Mouse (Mus musculus) 3134 (cell line): ENCODE data around the gene Psd.

Source experiments
- DNase-seq: peaks from one replicate; pipeline ENCODE4 v3.0.0-alpha.2; 2011; ENCODE audit warnings: low spot score; ENCODE audit not compliant: insufficient read length; ENCODE audit errors: extremely low read depth

Gene Psd

DNA sequence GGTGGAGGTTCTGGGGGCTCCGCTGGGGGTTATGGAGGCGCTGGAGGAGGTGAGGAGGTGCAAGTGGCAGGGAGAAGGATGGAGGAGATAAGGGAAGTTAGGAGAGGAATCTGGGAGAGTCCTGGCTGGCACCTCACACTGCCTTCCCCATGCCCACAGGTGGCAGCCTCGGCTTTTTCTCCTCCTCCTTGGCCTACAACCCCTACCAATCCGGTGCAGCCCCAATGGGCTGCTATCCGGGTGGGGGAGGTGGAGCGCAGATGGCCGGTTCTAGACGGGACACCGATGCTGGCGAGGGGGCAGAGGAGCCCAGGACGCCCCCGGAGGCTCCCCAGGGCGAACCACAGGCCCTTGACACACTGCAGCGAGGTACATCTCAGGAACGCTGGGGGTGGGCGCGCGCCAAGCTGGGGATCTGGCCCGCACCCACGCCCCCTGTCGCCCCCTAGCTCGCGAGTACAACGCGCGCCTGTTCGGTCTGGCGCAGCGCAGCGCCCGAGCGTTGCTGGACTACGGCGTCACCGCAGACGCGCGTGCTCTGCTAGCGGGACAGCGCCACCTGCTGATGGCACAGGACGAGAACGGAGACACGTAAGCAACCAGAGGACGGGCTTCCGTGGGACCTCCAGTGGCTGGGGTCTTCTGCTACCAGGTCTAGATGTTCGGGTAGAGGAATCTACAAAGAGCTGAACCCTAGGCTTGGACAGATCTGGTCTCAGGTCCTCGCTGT is 18.1 kb downstream of the Psd start:
- no peak for DNase-seq

DNA sequence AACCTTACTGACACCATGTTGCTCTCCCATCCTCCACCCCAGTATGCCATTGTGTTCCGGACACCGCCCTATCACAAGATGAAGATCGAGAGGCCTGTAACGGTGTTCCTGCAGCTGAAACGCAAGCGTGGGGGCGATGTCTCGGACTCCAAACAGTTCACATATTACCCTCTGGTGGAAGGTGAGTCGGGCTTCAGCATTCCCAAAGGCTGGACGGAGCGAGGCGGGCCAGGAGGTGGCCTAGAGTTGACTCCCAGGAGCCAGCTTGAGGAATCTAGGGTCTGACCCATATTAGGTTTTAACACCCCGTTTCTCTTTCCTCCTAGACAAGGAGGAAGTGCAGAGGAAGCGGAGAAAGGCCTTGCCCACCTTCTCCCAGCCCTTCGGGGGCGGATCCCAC is 18.7 kb downstream of the Psd start:
- DNase-seq: no peak

DNA sequence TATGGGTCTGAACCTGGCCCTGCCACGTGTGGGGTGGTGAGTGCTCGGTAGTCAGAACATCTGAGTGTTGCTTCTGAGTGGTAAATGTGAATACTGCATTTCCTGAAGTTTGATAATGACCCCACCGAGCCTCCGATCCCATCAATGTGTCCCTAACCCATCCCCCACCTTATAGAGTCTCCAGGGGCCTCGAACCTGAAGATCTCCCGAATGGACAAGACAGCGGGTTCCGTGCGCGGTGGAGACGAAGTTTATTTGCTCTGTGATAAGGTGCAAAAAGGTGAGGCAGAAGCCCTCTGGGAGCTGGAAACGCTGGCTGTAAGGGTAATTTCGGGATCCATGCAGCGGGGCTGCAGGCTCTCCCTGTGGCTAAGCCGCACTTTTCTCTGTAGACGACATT is 19.2 kb downstream of the Psd start:
- no peak for DNase-seq

DNA sequence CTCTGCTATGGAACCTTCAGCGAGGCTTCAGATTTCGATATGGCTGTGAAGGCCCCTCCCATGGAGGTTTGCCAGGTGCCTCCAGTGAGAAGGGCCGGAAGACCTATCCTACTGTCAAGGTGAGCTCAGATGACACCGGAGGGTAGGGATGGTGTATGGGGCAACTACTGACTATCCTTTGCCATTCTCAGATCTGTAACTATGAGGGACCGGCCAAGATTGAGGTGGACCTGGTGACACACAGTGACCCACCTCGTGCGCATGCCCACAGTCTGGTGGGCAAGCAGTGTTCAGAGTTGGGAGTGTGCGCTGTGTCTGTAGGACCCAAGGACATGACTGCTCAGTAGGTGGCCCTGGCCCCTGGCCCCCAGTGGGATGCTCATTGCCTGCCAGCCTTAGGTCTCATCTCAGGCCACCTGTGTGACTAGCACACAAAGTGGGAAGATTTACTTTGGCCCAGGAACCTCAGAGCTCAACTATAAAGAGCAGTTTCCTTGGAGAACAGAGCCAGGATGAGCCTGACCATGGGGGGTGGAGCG is 20.1 kb downstream of the Psd start:
- DNase-seq: no peak

DNA sequence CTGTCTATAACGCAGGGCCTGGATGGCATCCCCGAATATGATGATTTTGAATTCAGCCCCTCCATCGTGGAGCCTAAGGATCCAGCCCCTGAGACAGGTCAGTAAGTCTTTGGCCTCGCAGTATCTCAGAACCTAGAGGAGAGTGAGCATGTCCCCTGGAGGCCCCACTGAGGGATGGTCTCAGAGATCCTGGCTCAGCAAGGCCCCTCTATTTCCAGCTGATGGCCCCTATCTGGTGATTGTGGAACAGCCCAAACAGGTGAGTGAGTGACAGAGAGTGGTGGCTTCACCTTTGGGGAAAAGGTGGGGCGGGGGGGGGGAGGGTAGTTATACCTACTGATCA is 20.7 kb downstream of the Psd start:
- DNase-seq: no peak

DNA sequence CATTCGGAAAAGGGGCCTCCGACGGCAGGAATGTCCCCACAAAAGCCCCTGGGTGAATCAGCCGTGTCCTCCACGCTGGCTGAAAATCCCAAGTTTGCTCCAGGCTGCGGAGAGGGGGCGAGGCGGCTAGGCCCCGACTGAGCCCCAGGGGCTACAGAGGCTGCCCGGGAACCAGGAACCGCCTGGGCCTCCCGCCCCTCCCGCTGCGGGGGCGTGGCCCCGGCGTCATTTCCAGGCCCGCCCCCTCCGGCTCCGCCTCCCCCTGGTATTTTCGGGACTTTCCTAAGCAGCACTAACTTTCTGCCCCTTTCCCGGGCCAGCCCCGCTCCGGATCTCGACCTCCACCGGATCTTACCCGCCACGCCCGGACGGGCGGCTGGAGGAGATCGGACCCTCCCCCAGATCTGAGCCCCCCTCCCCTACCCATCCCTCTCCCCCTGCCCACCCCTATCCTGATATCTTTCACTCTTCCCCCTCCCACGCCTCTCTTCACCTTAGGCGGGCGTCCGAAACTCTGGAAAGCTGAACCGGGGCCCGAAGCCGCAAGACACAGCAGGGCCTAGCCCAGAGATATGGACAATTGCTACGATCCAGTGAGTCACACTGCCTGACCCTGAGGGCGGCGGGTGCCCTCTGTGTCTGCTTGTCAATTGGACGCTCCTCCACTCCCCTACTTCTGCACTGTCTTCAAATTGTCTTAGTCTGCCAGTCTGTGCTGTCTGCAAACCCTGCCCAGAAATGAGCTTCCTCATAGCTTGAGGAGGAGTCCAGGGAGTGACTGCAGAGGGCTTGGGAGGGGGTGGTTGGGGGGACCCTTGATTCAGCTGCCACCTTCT is 21.3 kb downstream of the Psd start:
- DNase-seq: peak; percentile 96

DNA sequence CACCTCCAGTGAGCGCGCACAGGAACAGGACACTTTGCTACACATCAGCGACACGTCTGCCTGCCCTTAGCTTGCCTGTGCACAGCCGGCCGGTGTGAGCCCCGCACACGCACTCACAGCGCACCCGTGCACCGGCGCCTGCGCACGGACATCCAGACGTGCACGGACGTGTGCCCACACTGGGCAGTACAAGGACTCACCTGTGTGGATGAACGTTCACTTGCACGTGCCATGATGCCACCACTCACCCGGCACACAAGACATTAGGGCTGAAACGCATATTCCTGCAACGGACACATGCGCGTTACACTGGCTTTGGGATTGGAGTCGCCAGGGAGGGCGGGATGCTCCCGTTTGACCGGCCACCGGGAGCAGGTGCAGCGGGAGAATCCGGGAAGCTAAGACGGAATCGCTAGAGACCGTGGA is 22.0 kb downstream of the Psd start:
- no peak for DNase-seq

DNA sequence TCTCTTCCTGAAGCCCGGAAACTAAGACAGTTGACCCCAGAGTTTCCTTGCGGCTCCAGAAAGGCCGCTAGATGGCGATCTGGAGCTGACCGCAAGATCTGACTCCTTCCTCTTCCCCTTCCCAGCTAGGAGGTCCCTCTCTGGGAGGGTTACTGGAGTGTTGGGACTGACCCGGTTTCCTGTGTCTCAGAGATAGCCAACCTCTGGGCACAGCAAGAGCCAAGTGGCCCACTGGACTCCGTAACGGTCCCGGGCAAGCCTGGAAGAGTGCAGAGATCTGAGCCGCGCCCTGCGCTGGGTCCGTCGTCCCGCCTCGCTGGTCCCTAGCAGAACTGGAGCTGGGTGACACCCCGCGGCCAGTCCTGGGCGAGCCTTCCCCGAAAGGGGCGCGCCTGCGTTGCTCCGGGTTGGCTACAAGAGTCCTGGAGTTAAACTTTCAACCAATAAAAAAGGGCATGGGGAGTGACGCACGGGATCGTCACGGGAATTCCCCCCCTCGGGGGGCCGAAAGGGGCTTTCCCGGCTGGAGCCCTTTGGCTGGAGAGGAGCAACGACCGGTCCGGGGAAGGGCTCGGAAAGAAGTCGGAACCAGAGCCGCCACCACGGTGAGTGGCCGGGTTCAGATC is 22.6 kb downstream of the Psd start, which contains the start of gene Nfkb2:
Nfkb2 (plus strand) TSS at position 105 of the 626 bp plus-strand sequence.
- DNase-seq: peak; percentile 99

DNA sequence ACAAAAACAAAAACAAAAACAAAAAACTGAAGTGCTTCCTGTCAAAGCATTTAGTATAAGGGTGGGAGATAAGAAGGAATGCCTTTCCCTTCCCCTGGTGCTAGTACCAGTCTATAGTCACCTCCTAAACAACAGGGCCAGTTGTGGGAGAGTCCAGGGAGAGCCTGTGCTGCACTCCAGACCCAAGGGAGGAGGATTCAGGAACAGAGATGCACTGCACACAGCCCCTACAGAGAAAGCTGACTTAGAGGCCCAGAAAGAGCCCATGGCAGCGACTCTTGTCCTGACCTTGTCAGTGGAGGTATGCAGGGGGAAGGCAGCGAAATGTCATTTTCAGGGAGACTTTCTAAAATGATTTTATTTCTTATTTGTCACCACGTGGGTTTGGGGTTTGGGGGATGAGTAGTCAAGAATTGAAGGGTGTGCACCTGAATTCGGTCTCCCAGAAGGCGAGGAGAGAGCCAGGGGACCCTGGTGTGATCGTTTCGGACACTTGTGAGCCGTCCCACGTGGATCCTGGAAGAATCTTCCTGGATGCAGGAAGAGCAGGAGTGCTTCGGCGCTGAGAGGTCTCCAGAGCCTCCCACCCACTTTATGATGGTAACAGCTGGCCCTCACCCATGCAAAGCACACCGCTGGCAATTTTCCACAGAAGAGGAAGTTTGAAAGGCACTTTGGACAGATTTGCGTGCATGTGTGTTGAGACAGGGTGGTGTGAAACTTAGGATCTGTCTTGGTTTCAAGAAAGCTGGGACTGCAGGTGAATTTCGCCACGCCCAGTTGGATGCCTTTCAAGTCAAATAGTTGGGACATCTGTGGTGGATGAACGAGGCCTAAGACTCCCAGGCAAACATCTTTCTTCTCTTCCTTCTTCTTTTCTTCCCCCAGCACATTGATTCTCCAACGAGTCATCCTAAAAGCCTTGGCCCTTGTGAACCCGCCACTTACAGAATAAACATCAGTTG is 23.4 kb downstream of the Psd start:
- DNase-seq: no peak

DNA sequence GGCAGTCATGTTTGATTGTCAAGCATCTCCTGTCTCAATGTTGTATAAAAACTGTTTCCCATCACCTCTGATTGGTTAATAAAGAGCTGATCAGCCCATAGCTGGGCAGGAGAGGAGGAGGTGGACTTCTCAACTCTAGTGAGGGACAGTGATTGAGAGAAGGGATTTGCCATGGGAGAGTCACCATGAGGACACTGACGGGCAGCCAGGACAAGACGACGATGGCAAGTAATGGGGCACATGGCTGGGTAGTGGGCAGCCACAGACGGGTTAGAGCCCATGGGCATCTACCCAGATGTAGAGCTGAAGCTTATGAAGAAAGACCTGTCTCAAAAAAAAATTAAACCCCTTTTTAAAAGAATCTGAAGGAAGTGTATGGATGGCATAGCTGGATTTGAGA is 24.4 kb downstream of the Psd start:
- DNase-seq: no peak

DNA sequence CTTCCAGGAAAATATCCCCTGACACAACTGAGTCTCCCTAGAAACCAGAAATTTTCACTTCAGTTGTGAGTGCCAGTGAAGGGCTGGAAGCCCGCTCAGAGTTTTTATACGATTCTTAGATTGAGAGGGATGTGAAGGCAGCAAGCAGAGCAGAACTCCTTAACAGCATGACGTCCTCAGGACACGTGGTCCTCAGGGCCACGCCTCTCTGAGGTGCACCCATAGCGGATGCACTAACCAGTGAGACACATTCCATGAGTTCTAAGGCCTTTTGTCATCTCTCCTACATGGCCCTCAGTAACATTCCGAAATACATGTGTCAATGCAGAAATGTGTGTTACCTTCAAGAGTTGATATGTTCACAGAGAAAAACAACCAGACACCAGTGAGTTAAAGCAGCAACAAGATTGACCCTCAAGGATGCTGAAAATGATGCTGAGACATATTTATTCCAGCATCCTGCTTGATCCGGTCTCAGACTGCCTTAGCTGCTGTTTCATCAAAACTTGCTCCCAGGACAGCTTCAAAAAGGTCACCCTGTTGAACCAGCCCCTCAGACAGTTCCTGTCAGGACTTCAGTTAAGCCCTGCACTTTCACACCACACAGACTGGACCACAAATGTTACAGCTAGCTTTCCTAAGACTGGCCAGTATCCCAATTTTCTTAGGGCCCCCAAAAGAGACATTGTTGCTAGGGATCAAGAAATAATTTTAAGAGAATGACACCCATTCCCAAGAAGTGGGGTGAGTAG is 26.5 kb downstream of the Psd start:
- DNase-seq: no peak

DNA sequence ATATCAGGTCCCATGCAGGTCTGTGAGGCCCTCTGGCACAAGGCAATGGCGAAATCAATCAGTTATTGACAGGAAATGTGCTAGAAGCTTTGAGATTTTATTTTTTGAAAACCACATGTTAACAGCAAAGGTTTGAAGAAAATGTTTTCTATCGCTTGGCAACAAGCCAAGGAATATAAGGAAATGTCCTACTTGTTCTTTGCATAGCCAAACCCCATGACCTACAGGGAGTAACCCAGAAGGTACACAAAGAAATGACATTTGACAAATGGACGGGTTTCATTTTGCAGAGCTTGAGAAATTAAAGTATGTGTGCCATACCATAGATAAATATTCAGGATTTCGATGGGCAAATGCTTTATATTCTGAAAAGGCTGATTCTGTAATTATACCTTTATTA is 30.0 kb downstream of the Psd start:
- DNase-seq: no peak

DNA sequence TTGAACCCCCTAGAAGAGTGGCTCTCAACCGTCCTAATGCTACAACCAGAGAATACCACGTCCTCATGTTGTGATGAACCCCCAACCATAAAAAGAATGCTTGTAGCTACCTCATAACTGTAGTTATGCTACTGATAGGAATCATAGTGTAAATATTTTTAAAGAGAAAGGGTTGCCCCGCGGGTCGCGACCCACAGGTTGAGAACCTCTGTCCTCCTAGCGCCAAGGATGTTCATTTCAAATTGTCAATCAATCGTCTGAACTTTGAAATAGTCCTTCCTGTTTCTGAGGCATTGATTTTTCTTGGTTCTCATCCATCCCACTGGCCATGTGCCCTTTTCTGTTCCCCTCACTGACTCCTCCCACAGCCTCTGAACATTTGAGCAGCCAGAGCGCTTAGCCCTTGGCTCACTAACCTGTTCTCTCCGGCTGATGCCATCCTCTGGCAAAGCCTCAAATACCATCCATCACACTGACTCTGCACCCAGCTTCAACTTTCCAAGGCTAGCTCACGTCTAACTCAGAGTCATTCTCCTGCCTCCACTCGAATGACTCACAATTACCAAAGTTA is 36.3 kb downstream of the Psd start:
- DNase-seq: no peak

DNA sequence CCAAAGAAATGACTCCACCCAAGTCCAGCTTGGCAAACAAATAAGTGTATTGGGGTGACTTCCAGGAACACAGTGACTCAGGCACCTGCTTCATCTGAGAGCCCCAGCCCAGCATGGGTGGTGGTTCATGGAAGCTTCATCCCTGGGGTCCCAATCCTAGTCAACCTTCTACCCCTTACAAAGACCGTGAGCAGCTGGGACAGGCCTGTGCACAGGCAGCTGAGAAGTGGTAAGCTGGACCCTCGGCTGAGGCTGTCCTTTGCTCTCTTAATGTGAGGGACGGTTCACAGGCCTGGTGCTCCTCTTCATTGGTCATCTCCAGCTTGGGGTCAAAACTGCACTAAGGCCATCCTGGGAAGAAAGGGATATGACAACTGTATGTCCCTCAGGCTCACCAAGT is 39.4 kb downstream of the Psd start:
- no peak for DNase-seq

DNA sequence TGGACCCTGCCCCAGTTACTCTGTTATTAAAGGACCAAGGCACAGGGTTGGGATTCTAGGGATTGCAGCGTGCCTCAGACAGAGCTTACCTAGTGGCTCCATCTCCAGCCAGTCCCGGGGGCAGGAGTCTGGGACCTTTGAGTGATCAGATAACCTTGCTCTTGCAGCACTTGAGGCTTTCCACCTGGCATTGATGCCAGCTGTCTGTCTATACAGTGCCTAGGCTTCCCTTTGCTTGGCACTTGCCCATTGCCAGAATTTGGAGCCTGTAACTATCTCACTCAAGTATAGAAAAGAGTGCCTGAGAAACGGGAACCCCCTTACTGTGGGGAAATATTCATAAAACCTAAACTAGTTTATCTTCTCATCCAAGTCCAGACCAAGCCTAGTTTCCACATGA is 40.0 kb downstream of the Psd start:
- DNase-seq: no peak

DNA sequence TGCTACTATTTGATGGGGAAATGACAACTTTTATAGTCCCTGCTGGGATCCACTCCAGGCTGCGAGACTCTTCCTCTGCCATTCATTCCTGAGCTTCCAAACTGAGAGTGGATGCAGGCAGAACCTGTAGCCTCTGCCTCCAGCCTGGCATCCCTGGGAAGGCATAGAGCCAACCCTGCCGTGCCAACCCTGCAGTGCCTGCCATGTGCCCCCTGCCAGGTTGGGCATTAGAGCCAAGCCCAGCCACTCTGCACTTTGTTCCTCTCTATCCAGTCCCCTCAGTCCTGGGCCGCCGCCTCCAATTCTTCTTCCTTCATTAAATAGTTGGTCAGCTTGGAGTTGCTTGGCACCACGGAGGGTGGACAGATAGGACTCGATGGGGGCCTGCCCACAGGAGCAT is 40.9 kb downstream of the Psd start:
- DNase-seq: no peak

DNA sequence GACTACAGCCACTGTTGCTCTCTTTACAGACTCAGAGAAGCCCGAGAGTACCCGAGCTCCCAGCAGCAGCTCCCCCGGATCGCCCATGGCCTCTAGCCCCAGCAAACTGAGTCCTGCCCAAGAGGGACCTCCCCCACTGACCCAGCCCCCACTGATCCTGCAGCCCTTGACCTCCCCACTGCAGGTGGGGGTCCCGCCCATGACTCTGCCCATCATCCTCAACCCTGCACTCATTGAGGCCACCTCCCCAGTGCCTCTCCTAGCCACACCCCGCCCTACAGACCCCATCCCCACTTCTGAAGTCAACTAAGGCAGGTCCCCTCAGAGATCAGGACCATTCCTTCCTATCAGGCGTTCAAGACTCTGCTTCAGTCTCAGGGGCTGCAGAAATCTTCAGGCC is 41.3 kb downstream of the Psd start:
- no peak for DNase-seq

DNA sequence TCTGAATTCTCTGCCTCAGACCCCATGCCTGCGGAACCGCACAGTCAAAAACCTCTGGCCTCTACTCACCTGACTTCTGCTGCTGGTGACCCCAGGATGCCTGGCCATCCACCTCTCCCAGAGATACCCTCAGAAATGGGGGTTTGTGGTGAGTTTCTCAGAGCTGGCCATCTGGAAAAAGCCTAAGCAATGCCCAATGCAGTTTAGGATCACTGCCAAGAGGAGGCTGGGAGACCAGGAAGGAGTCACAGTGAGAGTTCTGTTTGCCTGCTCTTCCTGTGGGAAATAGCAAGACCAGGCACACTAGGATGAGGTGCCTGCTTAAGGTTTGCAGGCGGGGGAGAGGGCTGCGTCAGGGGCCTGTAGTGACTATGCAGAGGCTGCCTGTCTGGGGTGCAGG is 42.3 kb downstream of the Psd start:
- DNase-seq: no peak

DNA sequence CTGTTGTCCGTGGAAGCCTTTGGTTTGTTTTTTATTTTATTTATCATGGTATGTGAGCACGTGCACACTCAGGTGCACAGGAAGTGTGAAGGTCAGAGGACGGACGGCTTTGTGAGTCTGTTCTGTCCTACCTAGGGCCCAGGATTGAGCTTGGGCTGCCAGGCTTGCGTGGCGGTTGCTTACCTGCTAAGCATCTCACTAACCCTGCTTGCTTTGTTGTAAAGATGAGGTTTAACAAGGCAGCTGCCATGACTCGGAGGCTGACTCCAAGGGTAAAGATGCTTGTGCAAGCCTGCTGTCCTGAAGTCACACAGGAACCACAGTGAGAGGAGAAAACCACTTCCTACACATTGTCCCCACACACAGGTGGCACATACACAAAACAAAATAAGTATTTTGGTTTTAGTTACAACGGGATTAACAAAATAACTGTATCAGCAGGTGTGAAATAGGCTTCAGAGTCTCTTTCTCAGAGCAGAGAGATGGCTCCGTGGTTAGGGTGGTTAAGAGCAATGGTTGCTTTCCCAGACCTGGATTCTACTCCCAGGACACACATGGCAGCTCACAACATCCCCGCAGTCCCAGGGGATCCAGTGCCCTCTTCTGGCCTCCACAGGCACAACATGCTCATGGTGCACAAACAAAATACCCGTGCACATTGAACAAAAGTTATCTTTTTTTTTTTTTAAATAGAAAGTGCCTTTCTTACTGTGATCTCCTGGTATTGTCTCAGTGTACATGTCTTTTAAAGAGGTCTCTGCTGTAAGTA is 44.7 kb downstream of the Psd start:
- DNase-seq: no peak
